Mouse (Mus musculus) myocyte (in vitro differentiated cells): ENCODE measurements around the gene Erbb3. TPM values are rescaled to one million over a fixed set of nuclear protein-coding genes. Genes with fewer than 3 reads are reported as not detected.
A peak's percentile ranks its signal among the peaks of the same experiment; 100 is the strongest.

Source experiments
- H3K27me3 ChIP-seq: one replicate; pipeline ENCODE4 v1.6.1; 2011; ENCODE audit not compliant: control insufficient read depth, insufficient read depth, insufficient read length
- H3K36me3 ChIP-seq: one replicate; pipeline ENCODE4 v1.6.1; 2011; ENCODE audit not compliant: control insufficient read depth, insufficient read depth
- H3K4me2 ChIP-seq: one replicate; pipeline ENCODE4 v1.6.1; 2011; ENCODE audit warnings: low read depth, control low read depth
- H3K4me3 ChIP-seq: one replicate; pipeline ENCODE4 v1.5.1; 2011; ENCODE audit warnings: mild to moderate bottlenecking, control low read depth, moderate library complexity
- H3K79me2 ChIP-seq: one replicate; pipeline ENCODE4 v1.6.1; 2011; ENCODE audit not compliant: control insufficient read depth, insufficient read depth
- H3ac ChIP-seq: one replicate; pipeline ENCODE4 v1.6.1; 2011; ENCODE audit not compliant: control insufficient read depth, insufficient read length
- CEBPB ChIP-seq: IDR thresholded peaks from 2 replicates; pipeline ENCODE4 v1.6.1; 2011; ENCODE audit warnings: mild to moderate bottlenecking, moderate library complexity; ENCODE audit not compliant: poor library complexity, insufficient read depth, severe bottlenecking
- E2F4 ChIP-seq: IDR thresholded peaks from one replicate; pipeline ENCODE4 v1.6.1; 2011; ENCODE audit warnings: mild to moderate bottlenecking, control low read depth, moderate library complexity; ENCODE audit not compliant: insufficient read depth
- MAX ChIP-seq: IDR thresholded peaks from one replicate; pipeline ENCODE4 v1.6.1; 2011; ENCODE audit warnings: low read depth, mild to moderate bottlenecking, control low read depth
- MYOD1 ChIP-seq, 3 experiments: IDR thresholded peaks; one replicate each; pipeline ENCODE4 v1.6.1; 2011; ENCODE audit warnings: control low read depth in 2 of 3, low read depth in 2 of 3, mild to moderate bottlenecking in 2 of 3, moderate library complexity in 1 of 3; ENCODE audit not compliant: insufficient read length in 2 of 3, control insufficient read depth in 1 of 3
- MYOG ChIP-seq, 3 experiments: IDR thresholded peaks; one replicate each; pipeline ENCODE4 v1.6.1; 2011; ENCODE audit warnings: control low read depth in 2 of 3, low read depth in 2 of 3, mild to moderate bottlenecking in 2 of 3; ENCODE audit not compliant: insufficient read length in 2 of 3, control insufficient read depth in 1 of 3, insufficient read depth in 1 of 3
- POLR2A ChIP-seq: IDR thresholded peaks from one replicate; pipeline ENCODE4 v1.6.1; 2011; ENCODE audit warnings: low read depth, mild to moderate bottlenecking, control low read depth, moderate library complexity; ENCODE audit not compliant: insufficient read length
- POLR2AphosphoS2 ChIP-seq: IDR thresholded peaks from one replicate; pipeline ENCODE4 v1.6.1; 2011; ENCODE audit warnings: low read depth, control low read depth; ENCODE audit not compliant: insufficient read length
- REST ChIP-seq: IDR thresholded peaks from one replicate; pipeline ENCODE4 v1.6.1; 2011; ENCODE audit warnings: mild to moderate bottlenecking, control low read depth, moderate library complexity; ENCODE audit not compliant: insufficient read depth, insufficient read length
- SRF ChIP-seq: IDR thresholded peaks from one replicate; pipeline ENCODE4 v1.6.1; 2011; ENCODE audit warnings: low read depth; ENCODE audit not compliant: control insufficient read depth, insufficient read length
- TCF12 ChIP-seq: IDR thresholded peaks from one replicate; pipeline ENCODE4 v1.6.1; 2011; ENCODE audit warnings: mild to moderate bottlenecking, control low read depth; ENCODE audit not compliant: poor library complexity, insufficient read depth, severe bottlenecking
- TCF3 ChIP-seq: IDR thresholded peaks from one replicate; pipeline ENCODE4 v1.6.1; 2011; ENCODE audit warnings: low read depth, control low read depth; ENCODE audit not compliant: insufficient read length
- USF1 ChIP-seq: IDR thresholded peaks from one replicate; pipeline ENCODE4 v1.6.1; 2011; ENCODE audit warnings: low read depth, mild to moderate bottlenecking, control low read depth, moderate library complexity
- polyA plus RNA-seq: library from polyadenylated mRNA; unstranded; fragments of >200 nt; fragmentation: generic; extraction: Trizol; gene quantifications from one replicate; pipeline ENCODE4 v1.2.1, GENCODE M21; 2012; ENCODE audit warnings: missing spikeins

Erbb3 gene
- polyA plus RNA-seq, 1 experiment = 23.3 TPM

- Histone ChIP-seq H3K36me3 (peaks cover 27% of the 10 kb centered on the region), H3K4me3 (no peak overlapping the region), H3ac (no peak overlapping the region), H3K79me2 (peaks cover 30% of the 10 kb centered on the region), H3K4me2 (no peak overlapping the region), H3K27me3 (no peaks in the 10 kb centered on the region)
- no peak for TF ChIP-seq MYOG (IDR thresholded peaks at IDR 0.05; ENCODE audit: control insufficient read depth in 1 of 3, insufficient read depth in 1 of 3, insufficient read length in 2 of 3, low read depth in 2 of 3)
- no peak for TF ChIP-seq CEBPB
- TF ChIP-seq TCF12 = no peak
- TF ChIP-seq E2F4 = no peak
These were observed 45.2 kb downstream of the Erbb3 start for GRCm38 (mm10) chr10:128544151-128544657.

- H3K79me2 ChIP-seq = peaks cover 22% of the 10 kb centered on the region
These were observed 46.4 kb downstream of the Erbb3 start for GRCm38 (mm10) chr10:128543100-128543499.

GRCm38 (mm10) chr10:128538340-128538870 is 51.0 kb downstream of the Erbb3 start:
- no peak for TF ChIP-seq TCF3
- TF ChIP-seq MAX = no peak
- TF ChIP-seq POLR2A = no peak
- TF ChIP-seq SRF = no peak
- TF ChIP-seq CEBPB = no peak
- Histone ChIP-seq H3K36me3 (peaks cover 12% of the 10 kb centered on the region), H3K4me2 (no peak overlapping the region), H3K79me2 (no peaks in the 10 kb centered on the region), H3ac (no peak overlapping the region), H3K27me3 (no peaks in the 10 kb centered on the region), H3K4me3 (no peak overlapping the region)

More at GRCm38 (mm10) chr10:128543100-128543499, 46.4 kb downstream of the Erbb3 start:
- H3K4me3 ChIP-seq = no peak overlapping the region
- H3K27me3 ChIP-seq = no peaks in the 10 kb centered on the region
- peaks cover 27% of the 10 kb centered on the region for H3K36me3 ChIP-seq
- no peak overlapping the region for H3ac ChIP-seq
- no peak overlapping the region for H3K4me2 ChIP-seq
- TF ChIP-seq MAX (no peak), MYOD1 (IDR thresholded peaks at IDR 0.05; ENCODE audit: control insufficient read depth in 1 of 3, insufficient read length in 2 of 3, low read depth in 2 of 3) (no peak), POLR2A (no peak), REST (no peak), TCF12 (no peak)

- TF ChIP-seq MYOD1 (IDR thresholded peaks at IDR 0.05; ENCODE audit: control insufficient read depth in 1 of 3, insufficient read length in 2 of 3, low read depth in 2 of 3) (no peak), MYOG (IDR thresholded peaks at IDR 0.05; ENCODE audit: control insufficient read depth in 1 of 3, insufficient read depth in 1 of 3, insufficient read length in 2 of 3, low read depth in 2 of 3) (peak in 1 of 3 experiments; percentile 19), USF1 (peak; percentile 27)
- no peaks in the 10 kb centered on the region for H3K36me3 ChIP-seq
- no peaks in the 10 kb centered on the region for H3K27me3 ChIP-seq
- H3K4me2 ChIP-seq = peak overlapping the region; percentile 89
- no peaks in the 10 kb centered on the region for H3K79me2 ChIP-seq
- no peak overlapping the region for H3ac ChIP-seq
- no peak overlapping the region for H3K4me3 ChIP-seq
These were observed 53.0 kb downstream of the Erbb3 start for GRCm38 (mm10) chr10:128536266-128536940.

- H3K4me3 ChIP-seq = no peak overlapping the region
- peak overlapping the region; percentile 89 for H3K4me2 ChIP-seq
- no peak for TF ChIP-seq REST
- TF ChIP-seq TCF12 = no peak
- H3K79me2 ChIP-seq = no peaks in the 10 kb centered on the region
- H3K36me3 ChIP-seq = no peaks in the 10 kb centered on the region
- no peaks in the 10 kb centered on the region for H3K27me3 ChIP-seq
- no peak overlapping the region for H3ac ChIP-seq
These were observed 53.7 kb downstream of the Erbb3 start for GRCm38 (mm10) chr10:128535624-128536265.

GRCm38 (mm10) chr10:128535206-128535605 is 54.2 kb downstream of the Erbb3 start:
- TF ChIP-seq E2F4 (no peak), MAX (no peak), POLR2AphosphoS2 (no peak)
- Histone ChIP-seq H3K4me2 (no peak overlapping the region), H3K4me3 (no peak overlapping the region), H3K79me2 (no peaks in the 10 kb centered on the region), H3K36me3 (no peaks in the 10 kb centered on the region), H3K27me3 (no peaks in the 10 kb centered on the region), H3ac (no peak overlapping the region)
